Mouse (Mus musculus): ENCODE results near the gene Trmt1.

Trmt1 gene

GRCm38 (mm10) chr8:84689091-84689915 lies 3.2 kb downstream of the Trmt1 start:
- peak; percentile 83 to 94 for DNase-seq (ENCODE audit: low spot score in 2 of 2)

- DNase-seq (ENCODE audit: low spot score in 2 of 2), result no peak
Observed at GRCm38 (mm10) chr8:84693332-84693731, 7.2 kb downstream of the Trmt1 start.

- DNase-seq (ENCODE audit: low spot score in 2 of 2), result no peak
Observed at GRCm38 (mm10) chr8:84695140-84695539, 9.0 kb downstream of the Trmt1 start.

GRCm38 (mm10) chr8:84697166-84698130 lies 11.3 kb downstream of the Trmt1 start:
- DNase-seq (ENCODE audit: low spot score in 2 of 2), result no peak

GRCm38 (mm10) chr8:84698288-84698687 lies 12.2 kb downstream of the Trmt1 start:
- no peak for DNase-seq (ENCODE audit: low spot score in 2 of 2)

- no peak for DNase-seq (ENCODE audit: low spot score in 2 of 2)
Observed at GRCm38 (mm10) chr8:84698929-84699401, 12.9 kb downstream of the Trmt1 start.

- DNase-seq (ENCODE audit: low spot score in 2 of 2), result peak in 1 of 2 experiments; percentile 70
Observed at GRCm38 (mm10) chr8:84699861-84700322, 13.8 kb downstream of the Trmt1 start.

- no peak for DNase-seq (ENCODE audit: low spot score in 2 of 2)
Observed at GRCm38 (mm10) chr8:84700526-84700925, 14.4 kb downstream of the Trmt1 start.

- DNase-seq (ENCODE audit: low spot score in 2 of 2), result no peak
Observed at GRCm38 (mm10) chr8:84700941-84701911, 15.1 kb downstream of the Trmt1 start, which contains the start of gene Lyl1. Gene Lyl1, plus strand, starts transcription at chr8:84701457.

- no peak for DNase-seq (ENCODE audit: low spot score in 2 of 2)
Observed at GRCm38 (mm10) chr8:84702561-84702960, 16.5 kb downstream of the Trmt1 start.

- DNase-seq (ENCODE audit: low spot score in 2 of 2), result no peak
Observed at GRCm38 (mm10) chr8:84702963-84703465, 16.9 kb downstream of the Trmt1 start.

- no peak for DNase-seq (ENCODE audit: low spot score in 2 of 2)
Observed at GRCm38 (mm10) chr8:84703466-84704249, 17.6 kb downstream of the Trmt1 start.

- DNase-seq (ENCODE audit: low spot score in 2 of 2), result peak in 1 of 2 experiments; percentile 70
Observed at GRCm38 (mm10) chr8:84704356-84704755, 18.2 kb downstream of the Trmt1 start.

GRCm38 (mm10) chr8:84704867-84705831 lies 19.0 kb downstream of the Trmt1 start:
- DNase-seq (ENCODE audit: low spot score in 2 of 2), result no peak

GRCm38 (mm10) chr8:84705960-84706359 lies 19.9 kb downstream of the Trmt1 start:
- DNase-seq (ENCODE audit: low spot score in 2 of 2), result no peak

GRCm38 (mm10) chr8:84706610-84707266 lies 20.6 kb downstream of the Trmt1 start:
- DNase-seq (ENCODE audit: low spot score in 2 of 2), result no peak

- no peak for DNase-seq (ENCODE audit: low spot score in 2 of 2)
Observed at GRCm38 (mm10) chr8:84707267-84707883, 21.3 kb downstream of the Trmt1 start.

GRCm38 (mm10) chr8:84708071-84708541 lies 22.0 kb downstream of the Trmt1 start:
- DNase-seq (ENCODE audit: low spot score in 2 of 2), result no peak
